Mouse (Mus musculus) lung, postnatal 0 days (tissue): ENCODE measurements around the gene Scarb2. TPM values are rescaled to one million over a fixed set of nuclear protein-coding genes. Genes with fewer than 3 reads are reported as not detected.

ENCODE experiments used
- ATAC-seq: fragments of 200-750 bp; cut with Nextera tagmentation; 2 replicates; pipeline ENCODE4 v1.8.0; 2017; ENCODE audit warnings: moderate library complexity
- DNase-seq: peaks from one replicate; pipeline ENCODE4 v3.0.0-alpha.2; 2016; ENCODE audit warnings: low spot score
- H3K27ac ChIP-seq: fragments of 300-500 bp; sonication (generic); 2 replicates; pipeline ENCODE4 v1.5.1; 2014; ENCODE audit warnings: antibody characterized with exemption, mild to moderate bottlenecking, low read length, mixed read lengths
- H3K27me3 ChIP-seq: fragments of 300-500 bp; sonication (generic); replicated peaks from 2 replicates; pipeline ENCODE4 v1.6.1; 2014; ENCODE audit warnings: low read length, mixed read lengths; ENCODE audit not compliant: insufficient read depth
- H3K36me3 ChIP-seq: fragments of 300-500 bp; sonication (generic); 2 replicates; pipeline ENCODE4 v1.6.1; 2014; ENCODE audit warnings: low read length, mixed read lengths; ENCODE audit not compliant: insufficient read depth
- H3K4me1 ChIP-seq: fragments of 300-500 bp; sonication (generic); 2 replicates; pipeline ENCODE4 v1.6.1; 2014; ENCODE audit warnings: antibody characterized with exemption, low read depth, low read length, mixed read lengths; ENCODE audit not compliant: insufficient read depth
- H3K4me2 ChIP-seq: fragments of 300-500 bp; sonication (generic); replicated peaks from 2 replicates; pipeline ENCODE4 v1.6.1; 2014; ENCODE audit warnings: low read depth, mild to moderate bottlenecking, low read length, moderate library complexity, mixed read lengths
- H3K4me3 ChIP-seq: fragments of 300-500 bp; sonication (generic); 2 replicates; pipeline ENCODE4 v1.5.1; 2014; ENCODE audit warnings: low read depth, low read length
- H3K9ac ChIP-seq: fragments of 300-500 bp; sonication (generic); replicated peaks from 2 replicates; pipeline ENCODE4 v1.6.1; 2014; ENCODE audit warnings: low read depth, mild to moderate bottlenecking
- H3K9me3 ChIP-seq: fragments of 300-500 bp; sonication (generic); 2 replicates; pipeline ENCODE4 v1.6.1; 2016; ENCODE audit warnings: low read length, mixed read lengths
- CTCF ChIP-seq: IDR thresholded peaks from 2 replicates; pipeline ENCODE4 v1.5.1; 2016; ENCODE audit warnings: antibody characterized with exemption, mild to moderate bottlenecking
- EP300 ChIP-seq: IDR thresholded peaks from 2 replicates; pipeline ENCODE4 v1.6.1; 2016; ENCODE audit warnings: antibody characterized with exemption, mild to moderate bottlenecking, control low read depth
- WGBS: fragments of 180-500 bp; shearing (Covaris S2); extraction: QIAGEN DNeasy Blood & Tissue Kit; methylation state at CpG from one replicate; pipeline ENCODE4 v1.1.7; 2014; 5-methylcytosine and 5-hydroxymethylcytosine counted together
- microRNA-seq: library from miRNA; unstranded; fragments of <30 nt; microRNA quantifications from one replicate; pipeline ENCODE4, GENCODE M21; 2016
- polyA plus RNA-seq: library from polyadenylated mRNA; unstranded; fragments of >200 nt; fragmentation: Nextera tagmentation; extraction: Ambion mirVana; gene quantifications from 2 replicates; pipeline ENCODE4 v1.2.1, GENCODE M21; 2015

Gene Scarb2
- polyA plus RNA-seq, 1 experiment from 2014 or later, result 52.4 TPM

- Histone ChIP-seq H3K27ac (no peak overlapping the region), H3K4me1 (no peaks in the 10 kb centered on the region), H3K27me3 (0 out of 2 replicates have a peak, but pooled peaks cover 6% of the 10 kb centered on the region), H3K9me3 (no peaks in the 10 kb centered on the region), H3K4me3 (no peak overlapping the region), H3K9ac (no peak overlapping the region), H3K4me2 (no peak overlapping the region), H3K36me3 (no peaks in the 10 kb centered on the region)
- TF ChIP-seq CTCF, result no peak
- TF ChIP-seq EP300, result no peak
- 39% methylated on average over 10 of the region's 10 CpGs for WGBS
- DNase-seq, result no peak
- ATAC-seq, result no peak
Measured at GRCm38 (mm10) chr5:92393863-92394262, 112.8 kb downstream of the Scarb2 start.

DNA sequence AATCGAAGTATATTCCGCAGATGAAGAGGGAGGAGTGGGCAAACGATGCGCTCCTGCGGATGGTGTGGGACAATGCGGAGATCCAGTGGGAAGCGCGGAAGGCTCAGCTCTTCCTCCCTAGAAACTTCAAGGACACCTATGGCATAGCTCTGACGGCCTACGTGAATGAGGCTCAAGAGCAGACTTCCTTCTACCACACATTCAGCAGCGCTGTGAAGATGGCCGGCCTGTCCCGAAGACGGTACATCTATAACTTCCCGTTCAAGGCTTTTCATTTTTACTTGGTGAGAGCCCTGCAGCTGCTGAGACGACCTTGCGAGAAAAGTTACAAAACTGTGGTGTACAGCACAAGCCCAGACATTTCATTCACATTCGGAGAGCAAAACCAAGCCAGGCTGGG is 114.1 kb downstream of the Scarb2 start:
- Histone ChIP-seq H3K4me3 (peak overlapping the region; percentile 28), H3K27ac (no peak overlapping the region), H3K4me1 (no peaks in the 10 kb centered on the region), H3K9ac (no peak overlapping the region), H3K36me3 (no peaks in the 10 kb centered on the region), H3K27me3 (0 out of 2 replicates have a peak, but pooled peaks cover 6% of the 10 kb centered on the region), H3K4me2 (peak overlapping the region; percentile 47), H3K9me3 (no peaks in the 10 kb centered on the region)
- no peak for DNase-seq
- no peak for ATAC-seq
- WGBS, result 36% methylated on average over 18 of the region's 18 CpGs
- TF ChIP-seq EP300 (no peak), CTCF (no peak)

Small RNA genes lying within 50 kb of the gene (microRNA-seq; reads per million reads assigned to microRNA genes)
- not detected for gene Mir6415

Other genes with a start within 250 kb of the Scarb2 start
- gene Naaa, start 228.7 kb downstream of the Scarb2 start, polyA plus RNA-seq, result 27.2 and 27.8 TPM in 2 replicates
- gene Sdad1, start 196.4 kb downstream of the Scarb2 start, polyA plus RNA-seq, result 14.8 and 15.0 TPM in 2 replicates
- not detected in 2 replicates for gene Cxcl9, start 178.8 kb downstream of the Scarb2 start, polyA plus RNA-seq
- gene Art3, start 175.0 kb downstream of the Scarb2 start, polyA plus RNA-seq, result 37.0 and 46.5 TPM in 2 replicates
- gene Cxcl10, start 157.9 kb downstream of the Scarb2 start, polyA plus RNA-seq, result 0.49 and 3.1 TPM in 2 replicates
- gene Nup54, start 71.6 kb downstream of the Scarb2 start, polyA plus RNA-seq, result 19.7 and 20.3 TPM in 2 replicates
- 11.4 and 15.4 TPM in 2 replicates for gene Fam47e, start 48.2 kb upstream of the Scarb2 start, polyA plus RNA-seq
- 121 and 127 TPM in 2 replicates for gene Stbd1, start 96.2 kb upstream of the Scarb2 start, polyA plus RNA-seq
- 1.1 and 1.6 TPM in 2 replicates for gene Ccdc158, start 168.4 kb upstream of the Scarb2 start, polyA plus RNA-seq
- gene Shroom3, start 176.6 kb upstream of the Scarb2 start, polyA plus RNA-seq, result 8.8 and 10.6 TPM in 2 replicates